Mouse (Mus musculus) testis, adult 2 months (tissue): ENCODE results near the gene Mapk1ip1.

Experiments used
- CTCF ChIP-seq: fragments of 200-500 bp; IDR thresholded peaks from 2 replicates; pipeline ENCODE4 v1.5.1; 2012; ENCODE audit warnings: low read depth, mild to moderate bottlenecking, inconsistent platforms, low read length, moderate library complexity; ENCODE audit not compliant: control insufficient read depth, insufficient read depth, insufficient replicate concordance
- POLR2A ChIP-seq: fragments of 200-500 bp; IDR thresholded peaks from 2 replicates; pipeline ENCODE4 v1.6.1; 2012; ENCODE audit warnings: low read depth, mild to moderate bottlenecking, inconsistent platforms, low read length, moderate library complexity; ENCODE audit not compliant: control insufficient read depth

GRCm38 (mm10) chr7:138818314-138818713 is 27.8 kb downstream of the Mapk1ip1 start:
- TF ChIP-seq CTCF (peak; percentile 30; the same call in 1 of the 2 replicates), POLR2A (no peak)
